Mouse (Mus musculus): Measurements from ENCODE around the gene Cpeb2. TPM values are rescaled to one million over a fixed set of nuclear protein-coding genes. Genes with fewer than 3 reads are reported as not detected.

Cpeb2 gene
- polyA plus RNA-seq, 1 experiment from 2014 or later: 15.3 TPM

DNA sequence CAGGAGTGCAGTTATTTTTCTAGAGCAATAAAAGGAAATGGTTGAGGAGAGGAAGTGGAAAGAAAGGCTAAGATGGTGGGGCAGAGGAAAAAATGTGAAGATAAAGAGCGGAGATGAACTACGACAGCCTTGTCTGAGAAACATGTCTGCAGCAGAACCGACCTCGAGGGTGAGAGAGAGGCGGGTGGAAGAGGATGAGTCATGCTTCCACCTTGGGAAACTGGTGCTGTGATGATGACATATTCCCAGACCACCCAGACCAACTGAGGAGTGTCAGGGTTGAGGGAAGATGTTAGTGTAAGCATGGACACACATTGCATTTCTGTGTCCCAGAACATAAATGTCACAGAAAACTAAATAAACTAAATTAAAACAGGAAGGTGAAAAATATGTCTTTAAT lies 5.4 kb upstream of the Cpeb2 start:
- no peak overlapping the region for H3K4me2 ChIP-seq
- H3K36me3 ChIP-seq (replicated peaks): no peaks in the 10 kb centered on the region
- no peaks in the 10 kb centered on the region for H3K9me3 ChIP-seq
- ATAC-seq (replicated peaks): no peak
- H3K4me3 ChIP-seq: no peak overlapping the region
- H3K4me1 ChIP-seq: no peaks in the 10 kb centered on the region
- H3K27me3 ChIP-seq (replicated peaks): no peaks in the 10 kb centered on the region
- H3K27ac ChIP-seq: no peak overlapping the region
- WGBS: 92% methylated on average over 5 of the region's 5 CpGs
- no peak overlapping the region for H3K9ac ChIP-seq

DNA sequence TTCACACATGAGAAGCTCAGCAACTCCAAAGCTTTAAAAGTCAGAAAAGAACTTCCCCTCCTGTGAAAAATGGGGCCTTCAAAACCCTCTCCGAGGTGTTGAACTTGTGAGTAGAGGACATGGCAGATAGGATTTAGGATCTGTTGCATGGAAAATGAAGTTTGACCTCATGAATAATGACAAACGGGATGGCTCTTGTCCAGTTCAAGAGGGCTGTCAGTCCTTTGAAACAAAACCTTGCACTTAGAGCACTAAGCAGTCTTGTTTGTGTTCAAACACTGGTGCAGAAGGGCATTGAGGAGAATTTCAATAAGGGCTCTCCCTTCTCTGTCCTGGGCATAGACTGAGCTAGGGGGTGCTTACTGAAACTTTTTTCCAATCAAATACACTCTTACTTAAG lies 1.9 kb upstream of the Cpeb2 start:
- no peak for ATAC-seq (replicated peaks)
- Histone ChIP-seq H3K4me2 (no peak overlapping the region), H3K4me1 (peaks cover 4% of the 10 kb centered on the region; the same call in 1 of the 2 replicates), H3K4me3 (no peak overlapping the region), H3K27me3 (replicated peaks) (no peaks in the 10 kb centered on the region), H3K9me3 (no peaks in the 10 kb centered on the region), H3K36me3 (replicated peaks) (no peaks in the 10 kb centered on the region), H3K9ac (no peak overlapping the region), H3K27ac (no peak overlapping the region)
- WGBS: 41% methylated on average over 2 of the region's 2 CpGs

DNA sequence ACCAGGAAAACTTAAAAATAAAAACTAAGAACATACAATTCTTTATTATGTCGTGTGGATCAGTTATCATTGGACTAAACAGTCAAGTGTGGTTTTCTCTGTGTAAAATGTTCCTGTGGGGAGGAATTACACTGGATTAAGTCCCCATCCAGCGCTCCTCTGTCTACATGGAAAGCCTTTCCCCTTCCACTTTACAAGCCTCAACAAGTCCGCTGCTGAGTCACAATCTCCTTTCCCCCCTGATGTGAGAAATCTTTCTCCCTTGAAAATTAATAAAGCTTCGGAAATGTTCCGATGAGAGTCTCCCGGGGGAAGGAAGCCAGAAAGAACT lies 856 bp upstream of the Cpeb2 start:
- Histone ChIP-seq H3K4me2 (peak overlapping the region; percentile 62), H3K4me3 (peak overlapping the region; percentile 72), H3K4me1 (peaks cover 6% of the 10 kb centered on the region; the same call in 1 of the 2 replicates), H3K27ac (peak overlapping the region; percentile 100), H3K27me3 (replicated peaks) (no peaks in the 10 kb centered on the region), H3K36me3 (replicated peaks) (no peaks in the 10 kb centered on the region), H3K9me3 (no peaks in the 10 kb centered on the region), H3K9ac (peak overlapping the region; percentile 100)
- ATAC-seq (replicated peaks): no peak
- WGBS: 2% methylated on average over 6 of the region's 6 CpGs

GRCm38 (mm10) chr5:43233316-43234181 lies 579 bp downstream of the Cpeb2 start:
- peak overlapping the region; percentile 72 for H3K4me3 ChIP-seq
- WGBS: under 1% methylated on average over 97 of the region's 101 CpGs
- no peaks in the 10 kb centered on the region for H3K36me3 ChIP-seq (replicated peaks)
- peaks cover 9% of the 10 kb centered on the region; the same call in 1 of the 2 replicates for H3K4me1 ChIP-seq
- H3K27me3 ChIP-seq (replicated peaks): no peaks in the 10 kb centered on the region
- H3K9me3 ChIP-seq: no peaks in the 10 kb centered on the region
- peak overlapping the region; percentile 100 for H3K27ac ChIP-seq
- peak overlapping the region; percentile 100 for H3K9ac ChIP-seq
- peak; percentile 76 for ATAC-seq (replicated peaks)
- peak overlapping the region; percentile 62 for H3K4me2 ChIP-seq

GRCm38 (mm10) chr5:43234321-43235185 lies 1.6 kb downstream of the Cpeb2 start:
- H3K27me3 ChIP-seq (replicated peaks): no peaks in the 10 kb centered on the region
- H3K9ac ChIP-seq: peak overlapping the region; percentile 100
- peak overlapping the region; percentile 62 for H3K4me2 ChIP-seq
- H3K4me3 ChIP-seq: peak overlapping the region; percentile 72
- H3K9me3 ChIP-seq: no peaks in the 10 kb centered on the region
- H3K4me1 ChIP-seq: peaks cover 17% of the 10 kb centered on the region
- peak overlapping the region; percentile 100 for H3K27ac ChIP-seq
- 1% methylated on average over 55 of the region's 113 CpGs for WGBS
- no peaks in the 10 kb centered on the region for H3K36me3 ChIP-seq (replicated peaks)
- peak; percentile 38 for ATAC-seq (replicated peaks)

- H3K9ac ChIP-seq: peak overlapping the region; percentile 100
- H3K36me3 ChIP-seq (replicated peaks): no peaks in the 10 kb centered on the region
- ATAC-seq (replicated peaks): no peak
- no peaks in the 10 kb centered on the region for H3K27me3 ChIP-seq (replicated peaks)
- WGBS: 2% methylated on average over 27 of the region's 27 CpGs
- H3K9me3 ChIP-seq: no peaks in the 10 kb centered on the region
- H3K27ac ChIP-seq: peak overlapping the region; percentile 100
- H3K4me3 ChIP-seq: peak overlapping the region; percentile 72
- H3K4me2 ChIP-seq: peak overlapping the region; percentile 62
- H3K4me1 ChIP-seq: peaks cover 22% of the 10 kb centered on the region
These were observed 2.3 kb downstream of the Cpeb2 start for GRCm38 (mm10) chr5:43235186-43235785.

- no peak for ATAC-seq (replicated peaks)
- Histone ChIP-seq H3K4me2 (peak overlapping the region; percentile 62), H3K4me3 (peak overlapping the region; percentile 72), H3K27me3 (replicated peaks) (no peaks in the 10 kb centered on the region), H3K27ac (peak overlapping the region; percentile 52; the same call in 1 of the 2 replicates), H3K4me1 (peaks cover 26% of the 10 kb centered on the region), H3K9ac (peak overlapping the region; percentile 100), H3K9me3 (no peaks in the 10 kb centered on the region), H3K36me3 (replicated peaks) (no peaks in the 10 kb centered on the region)
- WGBS: 20% methylated on average over 5 of the region's 5 CpGs
These were observed 3.0 kb downstream of the Cpeb2 start for GRCm38 (mm10) chr5:43235997-43236396.

- H3K4me3 ChIP-seq: peak overlapping the region; percentile 72
- 55% methylated on average over 3 of the region's 3 CpGs for WGBS
These were observed 3.5 kb downstream of the Cpeb2 start for GRCm38 (mm10) chr5:43236476-43236875.

DNA sequence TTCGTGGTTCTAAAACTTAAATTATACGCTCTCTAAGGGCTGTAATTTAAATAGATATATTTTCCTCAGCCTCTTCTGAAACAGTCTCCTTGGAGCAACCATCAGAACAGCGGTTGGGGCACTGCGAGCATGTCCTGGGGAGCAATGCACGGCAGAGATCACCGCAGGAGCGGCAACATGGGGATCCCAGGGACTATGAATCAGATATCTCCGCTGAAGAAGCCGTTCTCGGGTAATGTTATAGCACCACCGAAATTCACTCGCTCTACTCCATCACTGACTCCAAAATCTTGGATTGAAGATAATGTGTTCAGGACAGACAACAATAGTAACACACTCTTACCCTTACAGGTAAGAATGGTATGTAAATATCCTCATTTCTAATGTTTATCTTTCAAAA lies 4.3 kb downstream of the Cpeb2 start:
- Histone ChIP-seq H3K4me1 (peaks cover 29% of the 10 kb centered on the region), H3K9me3 (no peaks in the 10 kb centered on the region), H3K9ac (peak overlapping the region; percentile 35), H3K36me3 (replicated peaks) (no peaks in the 10 kb centered on the region), H3K4me2 (peak overlapping the region; percentile 62), H3K27me3 (replicated peaks) (no peaks in the 10 kb centered on the region), H3K27ac (no peak overlapping the region), H3K4me3 (peak overlapping the region; percentile 72)
- WGBS: 48% methylated on average over 12 of the region's 12 CpGs
- no peak for ATAC-seq (replicated peaks)

More at GRCm38 (mm10) chr5:43236476-43236875, 3.5 kb downstream of the Cpeb2 start:
- H3K27ac ChIP-seq: no peak overlapping the region
- no peaks in the 10 kb centered on the region for H3K9me3 ChIP-seq
- peak overlapping the region; percentile 62 for H3K4me2 ChIP-seq
- no peak overlapping the region for H3K9ac ChIP-seq
- H3K4me1 ChIP-seq: peaks cover 27% of the 10 kb centered on the region
- H3K27me3 ChIP-seq (replicated peaks): no peaks in the 10 kb centered on the region
- H3K36me3 ChIP-seq (replicated peaks): no peaks in the 10 kb centered on the region
- ATAC-seq (replicated peaks): no peak

- H3K36me3 ChIP-seq (replicated peaks): no peaks in the 10 kb centered on the region
- no peak overlapping the region for H3K9ac ChIP-seq
- no peak overlapping the region for H3K27ac ChIP-seq
- no peak for ATAC-seq (replicated peaks)
- peaks cover 33% of the 10 kb centered on the region for H3K4me1 ChIP-seq
- 83% methylated on average over 6 of the region's 6 CpGs for WGBS
- H3K4me3 ChIP-seq: no peak overlapping the region; the same call in 1 of the 2 replicates
- peak overlapping the region; percentile 9 for H3K4me2 ChIP-seq
- no peaks in the 10 kb centered on the region for H3K27me3 ChIP-seq (replicated peaks)
- H3K9me3 ChIP-seq: no peaks in the 10 kb centered on the region
These were observed 6.3 kb downstream of the Cpeb2 start for GRCm38 (mm10) chr5:43239141-43239835.

DNA sequence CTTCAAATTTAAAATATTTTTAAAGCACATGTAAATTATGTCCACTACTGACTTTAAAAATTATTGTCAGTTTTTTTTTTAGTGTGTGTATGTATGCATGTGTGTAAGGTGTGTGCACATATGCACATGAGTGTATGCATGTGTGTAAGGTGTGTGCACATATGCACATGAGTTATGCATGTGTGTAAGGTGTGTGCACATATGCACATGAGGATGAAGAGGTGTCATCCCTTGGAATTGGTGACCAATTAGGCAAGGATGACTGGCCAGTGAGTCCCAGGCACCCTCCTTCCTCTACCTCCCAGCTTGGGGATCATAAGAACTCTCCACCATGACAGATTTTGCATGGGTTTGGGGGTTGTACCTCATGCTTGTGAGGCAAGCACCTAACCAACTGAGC lies 7.8 kb downstream of the Cpeb2 start:
- no peak overlapping the region for H3K9ac ChIP-seq
- no peak for ATAC-seq (replicated peaks)
- no peaks in the 10 kb centered on the region for H3K9me3 ChIP-seq
- peaks cover 32% of the 10 kb centered on the region for H3K4me1 ChIP-seq
- H3K36me3 ChIP-seq (replicated peaks): peaks cover 9% of the 10 kb centered on the region; the same call in 1 of the 2 replicates
- H3K4me3 ChIP-seq: no peak overlapping the region
- H3K27me3 ChIP-seq (replicated peaks): no peaks in the 10 kb centered on the region
- no peak overlapping the region for H3K4me2 ChIP-seq
- H3K27ac ChIP-seq: no peak overlapping the region

Data from midbrain, embryonic 15.5 days (tissue).